Mouse (Mus musculus) frontal cortex, postnatal 25 days (tissue): ENCODE measurements at regions not wholly inside any gene's neighbourhood (a gene's known extent, or its start where the extent isn't known, plus 50 kb on each side); places are given as distances from the start of the nearest gene placed in this dataset.
A peak's percentile ranks its signal among the peaks of the same experiment; 100 is the strongest.

Experiments used
- DNase-seq, 2 experiments: peaks; one replicate each; pipeline ENCODE4 v3.0.0; 2022; ENCODE audit warnings: low spot score in 2 of 2

DNA sequence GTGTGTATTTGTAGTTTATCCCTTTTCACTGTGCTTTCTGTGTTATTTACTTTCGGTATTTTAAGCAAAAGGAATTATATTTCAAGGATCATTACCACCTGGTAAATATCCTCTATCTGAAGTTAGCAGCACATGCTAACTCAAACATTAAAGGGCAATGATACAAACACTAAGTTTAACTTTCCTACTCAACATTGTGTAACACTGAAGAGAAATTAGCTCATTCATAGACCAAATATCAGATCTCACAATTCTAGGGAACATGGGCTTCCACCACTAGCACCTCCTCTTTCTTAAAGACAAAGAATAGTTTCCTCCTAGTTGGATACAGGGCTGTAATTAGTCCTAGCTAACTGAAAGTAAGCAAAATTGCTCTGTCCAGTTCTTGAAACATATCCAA, 377.4 kb downstream of the Kcnj2 start:
- no peak for DNase-seq

DNA sequence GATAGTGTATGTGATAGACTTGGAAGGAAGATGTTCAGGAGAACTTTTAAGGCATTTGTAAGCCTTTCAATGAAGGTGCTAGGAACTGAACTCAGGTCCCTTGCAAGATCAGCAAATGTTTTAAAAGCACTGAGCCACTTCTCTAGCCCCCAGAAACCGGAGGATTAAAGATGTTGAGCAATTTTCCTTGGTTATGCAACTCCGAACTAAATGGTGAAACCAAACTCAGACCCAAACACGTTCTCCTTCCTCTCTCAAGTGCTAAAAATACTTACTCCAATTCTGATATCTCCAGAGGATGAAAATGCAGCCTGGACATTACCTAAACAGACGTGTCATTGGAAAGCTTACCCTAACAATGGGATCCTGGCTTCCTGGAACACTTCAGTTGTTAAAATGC, 378.8 kb downstream of the Kcnj2 start:
- no peak for DNase-seq

DNA sequence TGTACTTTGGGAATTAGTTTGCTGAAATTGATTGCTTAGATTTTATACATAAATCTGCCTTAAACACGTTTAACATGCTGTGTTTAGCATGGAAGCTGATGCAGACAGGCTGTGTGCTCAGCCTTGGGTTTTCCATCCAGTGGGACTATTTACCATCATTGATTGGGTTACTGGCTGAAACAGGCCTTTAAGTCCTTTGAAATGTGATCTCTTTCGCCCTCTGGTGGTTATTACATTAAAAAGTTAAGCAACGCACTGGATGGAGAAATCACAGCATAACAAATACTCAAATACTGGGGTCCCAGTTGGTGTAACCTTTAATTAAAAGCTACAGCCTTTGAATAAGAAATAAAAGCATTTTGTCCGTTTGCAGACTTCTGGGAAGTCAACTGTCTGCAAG, 379.8 kb downstream of the Kcnj2 start:
- DNase-seq = no peak

DNA sequence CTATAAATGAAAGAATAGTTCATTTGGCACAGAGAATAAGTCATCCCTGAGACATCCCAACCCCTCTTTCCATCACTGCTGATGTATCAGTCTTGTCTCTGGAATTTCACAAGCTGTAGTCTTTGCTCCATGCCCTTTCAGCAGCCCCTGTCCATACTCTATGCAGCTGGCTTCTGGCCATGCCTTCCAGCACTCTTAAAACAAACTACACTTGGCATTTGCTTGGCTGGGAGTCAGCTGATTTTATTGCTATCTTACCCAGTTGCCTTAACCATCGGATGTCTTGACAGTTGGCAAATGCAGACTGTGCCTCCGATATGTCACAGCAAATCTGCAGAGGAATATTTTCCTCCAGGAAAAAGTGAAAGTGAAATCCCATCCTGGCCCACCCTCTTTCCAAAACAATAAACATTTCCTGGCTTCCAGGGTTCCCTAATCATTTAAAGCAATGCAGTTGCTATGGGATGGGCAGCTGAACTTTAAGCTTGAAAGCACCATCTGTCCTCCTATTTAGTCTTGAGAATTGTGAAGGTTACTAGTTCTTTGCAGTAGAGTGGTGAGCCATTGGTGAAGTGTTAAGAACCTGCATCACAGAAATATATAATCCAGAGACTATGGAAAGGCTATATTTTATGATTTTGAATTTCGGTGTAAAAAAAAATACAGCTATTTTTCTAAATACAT, 385.0 kb downstream of the Kcnj2 start:
- no peak for DNase-seq

DNA sequence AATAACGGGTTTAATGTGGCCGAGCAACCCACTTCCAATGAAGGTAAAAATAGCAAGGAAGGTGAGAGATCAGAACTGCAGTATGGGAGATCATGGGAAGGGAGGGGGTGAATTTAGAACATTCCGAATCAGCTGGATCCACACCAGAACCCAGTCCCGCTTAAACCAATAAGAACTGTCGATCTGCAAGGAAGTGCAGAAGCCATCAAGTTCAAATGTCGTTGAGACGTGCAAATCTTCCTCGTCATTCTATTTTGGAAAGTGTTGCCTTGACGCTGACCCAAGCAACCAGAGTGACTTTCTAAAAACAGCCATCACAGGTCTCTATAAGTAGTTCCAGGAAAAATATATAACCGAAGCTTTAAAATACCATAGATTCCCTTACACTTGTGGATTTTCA, 394.1 kb downstream of the Kcnj2 start:
- DNase-seq = no peak

DNA sequence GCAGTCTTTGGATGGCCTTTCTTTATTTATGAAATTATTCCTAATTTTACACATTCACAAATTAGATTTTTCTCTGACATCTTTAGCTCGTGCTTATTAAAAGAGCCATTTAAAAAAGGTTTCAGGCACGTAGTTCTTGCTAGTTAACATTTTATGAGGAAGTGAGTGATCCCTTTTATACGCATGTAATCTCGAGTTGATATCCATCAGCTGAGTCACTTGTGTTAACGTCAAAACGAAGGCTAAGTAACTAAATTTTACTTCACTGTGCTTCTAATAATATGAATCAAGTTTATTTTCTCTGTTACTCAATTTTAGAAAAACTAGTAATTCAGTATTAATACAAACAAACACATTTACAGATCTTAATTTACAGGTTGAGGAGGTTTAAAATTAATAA, 419.0 kb downstream of the Kcnj2 start:
- DNase-seq = no peak

DNA sequence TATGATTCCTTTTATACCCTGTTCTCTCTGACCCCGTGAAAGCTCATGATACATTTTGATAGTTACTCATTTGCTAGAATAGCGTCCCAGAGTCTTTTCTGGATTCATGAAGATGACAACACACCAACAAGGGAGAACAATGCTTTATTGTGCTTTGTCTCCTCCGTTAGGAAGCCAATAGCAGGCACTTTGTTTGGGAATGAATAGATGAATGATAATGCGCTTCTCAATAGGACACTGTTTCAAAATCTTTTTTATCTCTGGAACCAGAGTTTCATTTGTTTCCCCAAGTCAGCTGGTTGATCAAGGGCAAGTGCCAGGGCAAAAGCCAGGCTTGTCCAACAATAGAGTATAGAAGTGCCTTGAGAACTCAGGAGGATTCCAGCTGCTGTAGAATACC, 446.5 kb downstream of the Kcnj2 start:
- DNase-seq = no peak

DNA sequence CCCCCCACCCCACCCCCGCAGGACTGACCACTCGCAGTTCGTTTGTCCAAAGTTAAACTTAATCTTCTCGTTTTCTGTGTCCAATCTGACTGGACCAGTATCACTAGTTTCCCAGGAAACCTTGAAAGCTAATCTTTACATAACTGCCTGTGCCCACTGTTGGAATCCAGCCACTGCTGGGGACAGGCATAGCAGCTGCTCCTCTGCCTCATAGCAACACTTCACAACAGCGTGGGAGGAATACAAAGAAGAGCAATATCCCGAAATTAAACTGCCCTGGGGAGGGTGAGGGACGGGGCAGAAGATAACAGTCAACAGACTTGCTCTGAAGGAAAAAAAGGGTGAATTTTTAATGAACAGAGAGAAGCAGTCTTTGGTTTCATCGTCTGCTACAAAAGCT, 456.8 kb downstream of the Kcnj2 start:
- DNase-seq = peak; percentile 34 to 51

DNA sequence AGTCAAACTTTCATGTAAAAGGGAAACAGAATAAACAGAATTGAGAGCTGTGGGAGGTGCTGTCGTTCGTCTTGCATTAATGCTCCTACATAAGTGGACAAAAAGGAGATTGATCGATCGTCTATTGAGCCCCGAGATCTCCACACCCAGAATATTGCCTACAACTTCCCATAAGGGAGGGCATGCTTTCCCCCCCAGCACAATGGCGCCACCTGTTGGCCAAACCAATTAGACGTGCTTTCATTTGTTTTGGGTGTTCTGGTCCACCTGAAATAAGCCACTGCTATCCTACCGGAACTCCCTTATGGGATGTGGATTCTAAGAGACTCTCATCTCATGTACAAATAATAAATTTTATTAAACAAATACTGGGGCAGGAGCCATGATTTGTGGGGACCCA, 457.5 kb downstream of the Kcnj2 start:
- DNase-seq = peak; percentile 51 to 53

DNA sequence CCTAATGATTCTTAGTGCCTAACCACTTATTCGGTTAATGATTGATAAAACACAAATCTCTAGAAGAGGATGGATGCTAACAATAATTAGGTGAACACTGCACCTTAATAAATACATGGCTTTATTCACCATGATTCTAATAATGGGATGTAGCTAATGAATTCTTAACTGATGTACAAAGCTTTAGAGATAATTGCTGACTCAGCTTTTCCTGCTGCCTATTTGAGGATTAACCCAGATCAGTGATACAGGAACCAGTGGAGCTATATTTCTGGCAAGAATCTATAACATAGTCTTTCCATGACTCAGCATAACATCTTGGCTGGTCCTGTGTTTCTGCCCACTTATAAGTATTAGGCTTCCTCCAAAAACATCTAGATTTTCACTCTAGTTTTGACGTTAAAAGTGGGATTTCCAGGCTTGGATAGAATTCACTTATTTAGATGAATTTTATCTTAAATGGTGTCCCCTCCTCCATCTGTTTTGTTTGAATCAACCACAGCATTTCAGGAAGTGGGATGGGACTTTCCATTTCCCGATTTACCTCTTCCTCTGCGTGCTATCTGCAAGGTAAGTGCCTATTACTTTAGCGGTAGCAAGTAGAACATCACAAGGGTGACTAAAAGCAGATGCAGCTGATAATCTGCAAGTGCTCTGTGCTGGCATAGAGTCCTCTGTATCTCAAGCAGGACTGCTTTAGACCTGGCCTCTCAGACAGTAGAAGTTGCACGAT, 460.2 kb downstream of the Kcnj2 start:
- no peak for DNase-seq

DNA sequence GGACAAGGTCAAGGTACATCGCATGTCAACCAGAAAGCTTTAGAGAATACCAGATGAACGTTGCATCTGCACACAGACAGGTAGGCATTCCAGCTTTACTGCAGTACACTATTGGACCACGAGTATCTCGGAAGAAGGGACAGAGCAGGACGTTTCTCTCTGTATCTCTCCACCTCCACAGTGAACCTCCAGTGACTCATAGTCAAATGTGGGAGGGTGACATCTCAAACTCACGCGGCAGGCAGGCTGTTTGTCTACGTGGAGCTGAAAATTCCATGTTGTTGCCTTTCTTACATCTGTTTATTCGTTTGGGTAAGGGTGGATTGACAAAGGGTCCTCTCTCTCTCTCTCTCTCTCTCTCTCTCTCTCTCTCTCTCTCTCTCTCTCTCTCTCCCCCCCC, 463.6 kb downstream of the Kcnj2 start:
- no peak for DNase-seq

DNA sequence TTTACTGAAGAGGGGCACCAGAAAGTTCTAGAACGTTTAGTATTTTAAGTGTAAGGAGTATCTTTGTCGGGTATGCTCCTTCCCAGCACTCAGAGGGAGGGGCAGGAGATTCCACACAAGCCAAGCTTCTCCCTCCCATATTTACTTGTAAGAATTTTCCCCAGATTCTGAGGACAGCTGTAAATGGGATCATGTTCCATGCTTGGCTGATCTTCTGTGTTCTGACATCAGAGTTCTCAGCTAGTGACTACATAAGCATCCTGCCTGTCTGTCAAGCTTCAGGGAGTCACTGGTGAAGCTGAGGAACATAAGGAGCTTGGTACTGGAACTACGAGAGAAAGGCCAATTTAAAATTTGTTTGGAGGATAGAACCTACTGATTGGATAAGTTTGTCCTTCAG, 464.9 kb downstream of the Kcnj2 start:
- DNase-seq = no peak

DNA sequence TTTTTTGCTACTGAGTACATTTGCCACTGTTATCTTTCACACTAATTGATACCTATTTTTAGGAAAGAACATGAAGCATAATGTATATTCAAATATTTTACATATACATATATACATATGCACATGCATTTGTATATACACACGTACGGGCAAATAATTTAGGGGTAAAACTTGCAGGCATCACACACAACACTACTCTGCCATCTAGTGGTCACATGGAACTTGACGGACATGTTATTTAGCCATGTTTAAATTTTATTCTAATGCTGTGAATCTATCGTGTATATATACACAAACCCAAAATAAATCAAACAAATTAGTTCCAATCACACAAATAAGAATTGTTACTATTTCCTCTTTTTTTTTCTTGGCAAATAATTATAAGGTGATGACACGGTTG, 466.5 kb downstream of the Kcnj2 start:
- no peak for DNase-seq

DNA sequence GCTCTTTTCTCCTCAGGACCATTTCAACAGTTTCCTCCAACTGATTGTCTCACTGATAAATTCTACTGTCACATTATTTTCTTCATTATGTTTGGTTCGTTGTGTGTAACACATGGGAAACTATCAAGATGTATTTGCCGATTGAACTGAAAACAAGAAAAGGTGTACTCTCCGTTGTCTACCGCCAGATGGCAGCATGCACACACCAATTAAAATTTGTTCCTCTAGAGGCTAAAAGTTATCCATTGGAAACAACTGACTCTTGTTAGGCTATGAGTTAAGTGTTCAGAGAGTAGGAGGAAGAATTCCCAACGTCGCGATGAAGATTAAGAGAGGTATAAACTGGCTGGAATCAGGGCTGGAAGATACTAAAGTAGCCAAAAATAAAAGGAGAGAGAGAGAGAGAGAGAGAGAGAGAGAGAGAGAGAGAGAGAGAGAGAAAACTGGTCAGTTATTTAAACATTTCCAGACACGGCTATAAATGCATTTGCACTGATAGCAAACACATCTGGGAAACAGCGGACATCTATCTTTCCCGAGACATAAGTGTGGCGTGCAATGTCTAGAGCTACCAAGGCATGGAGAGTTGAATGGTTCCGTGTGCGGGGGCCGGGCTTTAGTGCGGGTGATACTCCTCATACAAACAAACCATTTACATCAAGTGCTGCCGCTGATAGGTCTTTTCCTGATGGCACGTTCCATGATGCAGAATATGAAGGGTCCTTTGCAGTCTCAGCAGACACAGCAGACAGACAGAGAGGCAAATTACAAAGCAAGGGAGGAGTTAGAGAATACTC, 470.3 kb downstream of the Kcnj2 start:
- peak in 1 of 2 experiments; percentile 41 for DNase-seq

DNA sequence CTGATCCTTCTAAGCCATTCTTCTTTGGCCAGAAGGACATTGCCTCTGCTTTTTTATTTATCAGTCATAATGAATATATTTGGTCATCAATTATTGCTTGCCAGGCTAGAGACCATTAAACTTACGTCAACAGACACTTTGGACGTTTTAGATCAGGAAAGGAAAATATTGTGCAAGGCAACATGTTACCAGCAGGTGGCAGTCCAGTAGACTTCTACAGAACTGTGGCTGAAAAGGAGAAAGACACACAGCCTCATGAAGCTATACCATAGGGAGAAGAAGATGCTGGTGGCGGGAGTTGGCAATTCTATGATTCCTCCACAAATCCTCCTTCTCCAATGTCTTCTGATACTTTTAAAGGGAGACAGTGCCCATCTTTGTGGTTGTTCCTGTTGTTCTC, 471.7 kb downstream of the Kcnj2 start:
- DNase-seq = peak; percentile 50 to 56

DNA sequence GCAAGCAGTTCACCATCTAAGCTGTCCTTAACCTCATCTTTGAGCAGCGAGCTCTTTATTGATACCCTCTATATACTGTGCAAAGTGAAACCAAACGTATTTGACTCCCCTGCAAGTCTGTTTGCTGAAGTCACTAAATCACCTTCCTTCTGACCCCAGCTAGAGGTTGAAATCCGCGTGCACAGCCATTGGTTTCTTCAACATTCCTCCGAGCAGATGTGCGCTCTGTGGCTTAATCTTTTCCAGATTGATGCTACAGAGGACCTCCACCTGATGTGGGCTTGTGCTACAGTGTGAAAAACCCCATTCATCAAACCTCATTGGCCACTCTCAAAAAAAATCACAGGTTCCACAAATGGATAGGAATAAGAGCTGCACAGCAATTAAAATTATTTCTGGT, 474.0 kb downstream of the Kcnj2 start:
- DNase-seq = no peak

DNA sequence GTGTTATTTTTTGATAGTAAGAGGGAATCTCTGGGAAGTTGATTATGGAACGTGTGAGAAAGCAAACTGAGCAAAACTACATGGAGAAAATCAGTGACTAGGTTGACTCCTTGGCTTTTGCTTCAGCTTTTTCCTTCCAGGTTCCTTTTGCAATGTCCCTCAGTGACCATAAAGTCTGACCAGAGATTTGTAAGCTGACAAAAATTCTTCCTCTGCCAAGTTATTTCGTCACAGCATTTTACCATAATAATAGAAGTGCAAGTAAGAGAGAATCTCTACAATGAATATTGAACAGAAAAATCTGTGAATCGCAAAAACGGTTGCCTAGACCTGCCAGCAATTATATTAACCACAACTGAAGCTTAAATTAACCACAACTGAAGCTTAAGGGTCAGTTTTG, 479.3 kb downstream of the Kcnj2 start:
- no peak for DNase-seq

DNA sequence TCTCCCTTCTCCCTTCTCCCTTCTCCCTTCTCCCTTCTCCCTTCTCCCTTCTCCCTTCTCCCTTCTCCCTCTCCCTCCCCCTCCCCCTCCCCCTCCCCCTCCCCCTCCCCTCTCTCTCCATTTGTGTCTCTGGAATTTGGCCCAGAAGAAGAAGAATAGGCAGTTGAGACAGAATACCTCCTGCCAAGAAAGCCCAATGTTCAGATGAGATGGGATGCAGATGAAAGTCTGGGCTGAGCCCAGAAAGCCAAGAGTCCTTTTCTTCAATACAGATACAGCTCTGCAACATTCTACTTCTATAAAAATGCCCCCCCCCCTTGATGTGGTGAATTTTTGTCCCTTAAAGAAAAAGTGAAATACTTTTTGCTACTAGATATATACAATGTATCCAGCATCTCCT, 489.2 kb downstream of the Kcnj2 start:
- no peak for DNase-seq

DNA sequence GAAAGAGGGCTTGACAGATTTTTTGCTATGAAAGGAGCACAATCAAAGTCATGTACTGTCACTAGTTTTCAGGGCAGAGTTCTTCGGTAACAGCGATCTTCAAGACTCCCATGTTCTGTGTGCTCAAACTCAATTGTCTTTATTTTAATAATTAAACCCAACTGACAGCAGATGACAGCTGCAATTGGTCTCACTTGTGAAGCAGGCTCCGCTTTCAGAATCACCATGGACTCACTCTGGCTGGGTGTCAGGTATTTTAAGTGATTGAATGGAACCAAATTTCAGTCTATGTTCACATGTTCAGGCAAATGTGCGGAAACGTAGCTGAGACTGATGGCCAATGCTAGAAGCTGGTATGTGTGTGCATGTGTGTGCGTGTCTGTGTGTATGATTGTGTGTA, 489.7 kb downstream of the Kcnj2 start:
- no peak for DNase-seq

DNA sequence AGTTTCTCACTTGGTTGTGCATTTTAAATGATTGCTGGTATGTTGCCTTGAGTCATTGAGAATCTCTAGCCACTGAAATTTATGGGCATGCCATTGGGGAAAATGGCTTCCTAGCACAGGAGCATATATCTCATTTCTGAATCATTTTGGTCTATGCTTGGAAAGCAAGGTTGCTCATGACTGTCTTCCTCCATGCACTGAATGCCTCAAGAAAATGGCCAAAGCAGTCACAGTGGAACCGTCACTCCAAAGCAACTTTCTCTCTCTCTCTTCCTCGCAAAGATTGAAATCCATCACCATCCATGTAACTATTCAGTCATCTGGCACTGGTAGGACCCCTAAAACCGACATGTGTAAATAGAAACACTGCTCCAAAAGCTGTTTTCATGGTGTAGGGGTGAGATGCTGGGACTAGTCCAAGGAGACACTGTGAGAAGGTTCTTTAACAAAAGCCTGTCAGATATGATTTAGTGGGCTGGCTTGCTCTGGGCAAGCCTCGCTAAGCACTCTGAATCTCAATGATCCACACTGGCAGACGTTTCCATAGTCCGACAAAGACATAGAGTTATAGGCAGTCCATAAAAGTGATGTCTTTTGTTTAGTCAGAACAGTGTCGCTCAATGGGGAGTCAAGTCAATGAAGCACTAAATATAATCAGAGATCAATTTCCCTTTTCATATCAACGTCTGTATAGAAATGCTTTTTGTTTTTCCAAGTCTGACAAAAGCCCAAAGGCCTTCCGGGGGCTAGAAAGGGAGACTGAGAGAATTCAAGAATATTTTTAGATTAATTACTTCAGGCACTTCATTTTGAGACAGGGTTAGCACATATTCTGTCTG, 492.6 kb downstream of the Kcnj2 start:
- DNase-seq = no peak

DNA sequence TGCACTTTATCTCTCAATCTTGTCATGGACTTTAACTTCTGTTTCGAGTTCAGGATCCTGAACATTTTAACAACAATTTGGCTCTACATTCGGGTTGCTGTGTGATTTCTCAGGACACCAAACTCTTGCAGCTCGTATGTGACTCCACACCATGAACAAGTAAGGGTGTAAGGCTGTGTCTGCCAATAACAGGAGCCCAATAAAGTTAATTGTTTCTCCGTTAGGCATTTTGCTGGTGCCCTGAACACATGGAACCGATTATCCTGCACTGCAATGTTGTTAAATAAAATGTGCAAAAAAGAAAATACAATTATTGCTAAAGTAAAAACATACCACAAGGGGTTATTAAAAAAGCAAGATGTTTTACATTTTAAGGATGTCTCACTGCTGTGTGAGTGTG, 497.2 kb downstream of the Kcnj2 start:
- no peak for DNase-seq

DNA sequence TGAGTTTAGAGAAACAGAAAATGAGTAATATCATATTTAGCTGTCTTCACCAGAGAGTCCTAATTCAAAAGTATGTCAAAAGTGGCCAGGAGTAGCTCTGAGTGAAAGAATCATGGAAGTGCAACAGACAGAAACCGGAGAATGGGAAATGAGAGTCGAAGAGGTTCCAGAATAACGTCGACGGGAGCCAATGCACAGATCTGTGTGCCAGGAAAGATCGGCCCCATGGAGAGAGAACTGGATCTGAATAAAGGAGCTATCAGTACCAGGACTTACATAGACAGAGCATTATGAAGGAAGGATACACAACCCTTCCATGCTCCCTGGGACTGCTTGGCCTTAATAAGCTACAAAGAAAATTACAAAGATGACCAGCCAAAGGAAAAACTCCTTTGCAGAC, 502.1 kb downstream of the Kcnj2 start:
- DNase-seq = no peak
